Mouse (Mus musculus): ENCODE measurements at regions not wholly inside any gene's neighbourhood (a gene's known extent, or its start where the extent isn't known, plus 50 kb on each side); places are given as distances from the start of the nearest gene placed in this dataset.

DNA sequence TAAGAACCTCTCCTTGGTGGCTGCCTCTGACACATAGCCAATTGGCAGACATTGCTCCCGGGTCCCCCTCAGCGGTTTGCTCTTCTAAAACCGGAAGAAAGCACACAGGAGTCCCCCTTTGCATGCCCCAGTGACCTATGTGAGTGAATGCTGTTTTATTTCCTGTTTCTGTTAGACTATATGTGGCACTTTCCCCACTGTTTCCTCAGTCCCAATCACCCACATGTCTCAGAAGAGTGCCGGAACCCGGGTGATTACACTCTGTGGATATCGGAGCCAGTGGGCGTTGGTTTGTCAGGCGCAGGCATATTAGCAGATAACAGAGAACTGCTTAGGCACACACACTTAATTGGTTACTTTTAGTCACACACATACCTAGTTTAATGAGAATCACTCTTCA lies 66.3 kb upstream of the Rpl34 start:
- TF ChIP-seq CTCF (IDR thresholded peaks at IDR 0.05; ENCODE audit: borderline replicate concordance, extremely low read depth, insufficient read depth, insufficient read length) (no peak), POLR2A (IDR thresholded peaks at IDR 0.05; ENCODE audit: borderline replicate concordance, extremely low read depth, insufficient read depth, insufficient read length, poor library complexity, severe bottlenecking) (no peak)
